Mouse (Mus musculus) lung, postnatal 0 days (tissue): Measurements from ENCODE around the gene Kcnh8.

ENCODE experiments used
- CTCF ChIP-seq: IDR thresholded peaks from 2 replicates; pipeline ENCODE4 v1.5.1; 2016; ENCODE audit warnings: antibody characterized with exemption, mild to moderate bottlenecking
- EP300 ChIP-seq: IDR thresholded peaks from 2 replicates; pipeline ENCODE4 v1.6.1; 2016; ENCODE audit warnings: antibody characterized with exemption, mild to moderate bottlenecking, control low read depth

DNA sequence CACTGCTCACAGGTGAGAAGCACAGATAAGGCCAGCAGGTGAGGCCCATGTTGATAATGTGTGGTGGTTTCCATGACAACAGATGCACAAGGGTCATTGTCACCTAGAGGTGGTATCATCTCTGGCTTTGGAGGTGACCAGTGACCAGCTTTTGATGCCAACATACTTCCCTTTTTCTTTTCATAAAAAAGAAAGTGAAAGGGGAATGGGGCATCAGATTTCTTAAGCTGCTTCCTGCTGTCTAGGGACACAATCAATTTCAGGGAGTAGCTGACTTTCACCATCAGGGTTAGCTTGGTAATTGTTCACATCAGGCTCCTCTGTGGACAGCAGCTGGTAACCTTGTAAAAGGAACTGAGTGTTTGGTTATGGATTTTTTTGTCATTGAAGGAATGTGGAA, 135.9 kb downstream of the Kcnh8 start:
- TF ChIP-seq CTCF (no peak), EP300 (no peak)
